Mouse (Mus musculus): ENCODE measurements at regions not wholly inside any gene's neighbourhood (a gene's known extent, or its start where the extent isn't known, plus 50 kb on each side); places are given as distances from the start of the nearest gene placed in this dataset.

- TF ChIP-seq CTCF (IDR thresholded peaks at IDR 0.05; ENCODE audit: insufficient read depth, low read depth, low read length) (peak; percentile 57; the same call in 1 of the 2 replicates), POLR2A (IDR thresholded peaks at IDR 0.05; ENCODE audit: insufficient read depth, low read depth, low read length) (no peak)
Measured at GRCm38 (mm10) chr4:135018018-135018417, 87.3 kb downstream of the Syf2 start.
